Mouse (Mus musculus): Measurements from ENCODE around the gene 5730409E04Rik.

Gene 5730409E04Rik

DNA sequence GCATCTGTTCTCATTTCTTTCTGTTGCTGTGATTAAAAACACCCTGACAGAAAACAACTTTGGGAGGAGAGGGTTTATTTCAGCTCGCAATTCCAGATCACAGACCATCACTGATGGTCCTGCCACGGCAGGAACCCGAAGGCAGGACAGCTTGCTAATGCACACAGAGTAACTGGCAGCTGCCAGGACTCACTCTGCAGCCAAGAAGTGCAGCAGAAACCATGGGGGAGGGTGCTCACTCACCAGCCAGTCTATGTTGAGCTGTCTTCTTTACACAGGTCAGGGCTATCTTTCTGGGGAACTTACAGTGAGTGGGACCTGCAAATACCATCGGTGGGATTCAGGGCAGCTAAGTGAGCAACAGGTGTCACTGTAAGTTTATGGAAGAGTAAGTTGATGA is 27.8 kb downstream of the 5730409E04Rik start:
- no peak for DNase-seq (ENCODE audit: low spot score in 2 of 2)

DNA sequence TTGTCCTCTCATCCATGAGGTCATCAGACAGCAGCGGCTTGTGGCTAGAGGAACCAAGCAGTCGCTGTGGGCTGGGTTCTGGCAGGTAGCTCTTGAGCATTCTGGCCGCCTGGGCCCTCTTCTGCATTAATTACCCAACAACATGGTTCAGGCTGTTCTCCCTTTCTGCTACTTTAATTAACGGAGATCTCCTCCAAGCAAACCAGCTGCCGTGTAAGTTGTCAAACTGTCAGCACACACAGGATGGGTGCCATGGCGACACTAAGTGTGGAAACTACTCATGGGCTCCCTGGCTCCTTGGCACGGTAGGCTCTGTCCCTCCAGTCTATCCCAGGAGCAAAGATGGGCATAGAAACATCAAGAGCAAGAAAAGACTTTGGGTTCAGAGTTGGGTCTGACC is 29.7 kb downstream of the 5730409E04Rik start:
- no peak for DNase-seq (ENCODE audit: low spot score in 2 of 2)

DNA sequence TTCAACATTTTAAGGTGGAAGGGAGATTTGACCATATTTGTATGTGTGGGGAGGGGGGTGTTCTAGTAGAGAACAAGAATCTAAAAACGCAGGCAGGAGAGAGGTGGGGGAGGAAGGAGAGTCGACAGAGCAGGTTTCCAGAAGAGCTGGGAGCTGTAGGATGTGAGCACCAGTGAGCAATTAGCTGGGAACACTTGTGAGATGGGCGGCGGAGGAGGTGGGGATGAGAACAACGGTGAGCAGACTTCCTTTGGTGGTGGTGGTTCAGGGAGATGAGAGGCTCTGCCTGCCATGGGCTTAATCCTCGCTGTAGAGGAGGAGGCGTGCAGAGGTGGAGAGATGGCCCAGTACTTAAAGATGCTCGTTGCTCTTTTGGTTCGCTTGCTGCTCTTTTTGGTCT is 32.3 kb downstream of the 5730409E04Rik start:
- DNase-seq (ENCODE audit: low spot score in 2 of 2): peak; percentile 20 to 72

DNA sequence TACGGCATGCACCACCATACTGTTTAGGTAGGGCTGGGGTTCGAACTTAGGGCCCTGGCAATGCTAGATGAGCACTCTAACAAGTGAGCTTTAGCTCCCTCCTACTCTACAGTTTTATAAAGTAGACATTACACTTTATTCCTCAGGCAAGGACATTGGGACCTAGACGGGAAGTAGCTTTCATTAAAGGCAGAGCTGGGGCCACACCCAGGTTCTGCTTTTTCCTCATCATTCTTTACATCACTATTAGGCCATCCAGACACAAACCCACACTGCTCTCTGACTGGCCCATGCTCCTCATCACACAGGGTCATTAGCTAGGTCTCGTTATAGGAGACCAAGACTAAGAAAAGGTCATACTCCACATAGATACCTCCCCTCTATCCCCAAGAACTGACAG is 34.2 kb downstream of the 5730409E04Rik start:
- no peak for DNase-seq (ENCODE audit: low spot score in 2 of 2)

DNA sequence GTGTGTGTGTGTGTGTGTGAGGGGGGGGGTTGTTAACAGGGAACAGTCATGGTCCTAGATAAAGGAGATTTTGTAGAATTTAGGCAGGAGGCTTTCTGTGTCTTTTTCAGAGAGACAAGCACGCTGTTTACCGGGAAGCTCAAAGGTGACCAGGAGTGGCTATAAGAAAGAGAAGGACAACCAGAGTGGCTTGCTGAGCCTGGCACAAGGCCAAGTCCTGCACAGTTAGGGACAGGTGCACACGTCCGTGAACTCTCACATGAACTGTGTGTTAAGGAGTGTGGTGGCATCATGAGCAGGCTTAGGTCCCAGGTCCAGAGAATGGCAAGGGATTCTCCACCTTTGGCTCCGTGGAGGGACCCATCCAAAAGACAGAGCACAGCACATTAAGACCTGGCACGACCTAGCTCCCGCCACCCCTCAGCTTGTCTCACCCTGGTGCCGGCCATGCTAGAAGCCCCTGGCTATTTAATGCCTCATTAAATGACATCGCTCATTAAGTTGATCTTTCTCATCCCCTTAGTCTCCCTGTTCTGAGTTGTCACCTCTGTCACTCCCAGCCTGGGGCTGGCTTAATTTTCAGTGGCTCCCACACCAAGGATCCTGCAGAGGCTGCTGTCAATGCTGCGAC is 34.8 kb downstream of the 5730409E04Rik start:
- DNase-seq (ENCODE audit: low spot score in 2 of 2): no peak

DNA sequence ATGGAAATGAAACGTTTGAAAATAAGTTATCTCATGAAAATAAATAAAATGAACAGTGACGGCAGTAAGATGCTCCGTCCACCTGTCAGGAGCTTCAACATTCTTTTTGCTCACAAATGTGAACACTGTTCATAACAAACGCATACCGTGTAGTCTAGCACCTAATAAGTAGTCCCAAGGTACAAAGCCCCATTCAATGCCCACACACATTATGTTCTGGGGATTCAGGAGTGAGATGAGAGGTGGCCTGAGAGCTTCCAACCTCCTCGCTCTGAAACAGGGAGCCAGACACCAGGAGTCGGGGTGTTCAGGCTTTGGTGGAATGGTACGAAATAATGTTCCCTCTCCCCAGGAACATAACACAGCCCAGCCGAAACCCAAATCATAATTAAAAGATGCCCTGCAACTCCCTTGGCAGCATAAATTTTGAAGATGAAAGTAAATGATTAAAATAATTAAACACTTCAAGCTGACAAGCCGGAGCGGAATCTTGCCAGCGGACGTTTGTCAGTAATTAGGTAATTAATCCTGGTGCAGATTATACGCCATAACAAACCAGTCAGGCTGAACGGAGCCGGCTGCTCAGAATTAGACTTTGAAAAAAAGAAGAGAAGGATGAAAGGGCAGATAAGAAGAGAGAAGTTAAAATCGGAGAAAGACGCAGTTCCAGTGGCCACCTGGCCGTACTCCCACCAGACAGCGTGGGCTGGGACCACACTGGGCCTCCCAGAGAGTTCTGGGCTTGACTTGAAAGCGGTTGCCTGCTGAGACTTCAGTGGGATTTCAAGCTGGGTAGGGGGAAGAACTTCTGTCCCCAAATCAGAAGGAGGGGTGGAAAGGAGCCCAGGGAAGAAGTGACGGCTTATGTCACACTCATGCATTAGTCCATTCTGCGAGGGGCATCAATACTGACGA is 38.6 kb downstream of the 5730409E04Rik start:
- DNase-seq (ENCODE audit: low spot score in 2 of 2): no peak

DNA sequence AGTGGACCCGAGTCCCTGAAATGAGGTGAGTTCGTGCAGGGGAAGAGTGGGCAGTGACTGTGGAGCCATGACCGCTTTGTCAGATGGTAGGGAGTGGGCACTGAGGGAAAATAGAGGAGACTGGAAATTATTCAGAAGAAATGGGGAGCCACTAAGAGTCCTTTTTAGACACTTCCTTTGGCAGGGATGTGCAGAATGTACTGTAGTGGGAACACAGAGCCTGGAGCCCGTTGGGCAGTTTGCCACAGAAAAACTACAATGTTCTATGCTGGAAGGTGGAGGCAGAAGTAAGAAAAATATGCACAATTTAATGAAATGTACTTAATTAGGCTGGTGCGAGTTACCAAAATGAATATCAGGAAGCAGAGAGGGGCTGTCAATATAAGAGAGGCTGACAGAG is 43.5 kb downstream of the 5730409E04Rik start:
- DNase-seq (ENCODE audit: low spot score in 2 of 2): peak in 1 of 2 experiments; percentile 15

DNA sequence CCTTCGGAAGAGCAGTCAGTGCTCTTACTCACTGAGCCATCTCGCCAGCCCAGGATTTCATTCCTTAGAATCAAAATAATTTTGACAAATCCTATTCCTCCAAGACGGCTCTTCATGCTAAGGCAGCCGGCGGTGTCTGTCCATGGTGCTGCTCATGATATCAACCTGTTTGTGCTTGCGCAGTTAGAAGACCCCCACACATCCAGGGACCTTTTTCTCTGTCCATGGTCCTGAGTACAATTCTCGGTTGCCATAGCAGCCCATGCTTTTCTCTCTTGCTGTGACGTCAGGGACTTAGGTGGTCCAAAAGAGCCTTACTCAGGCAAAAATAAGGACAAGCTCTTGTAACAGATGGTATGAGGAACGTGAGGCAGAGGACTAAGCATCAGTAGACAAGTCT is 45.7 kb downstream of the 5730409E04Rik start:
- DNase-seq (ENCODE audit: low spot score in 2 of 2): no peak

DNA sequence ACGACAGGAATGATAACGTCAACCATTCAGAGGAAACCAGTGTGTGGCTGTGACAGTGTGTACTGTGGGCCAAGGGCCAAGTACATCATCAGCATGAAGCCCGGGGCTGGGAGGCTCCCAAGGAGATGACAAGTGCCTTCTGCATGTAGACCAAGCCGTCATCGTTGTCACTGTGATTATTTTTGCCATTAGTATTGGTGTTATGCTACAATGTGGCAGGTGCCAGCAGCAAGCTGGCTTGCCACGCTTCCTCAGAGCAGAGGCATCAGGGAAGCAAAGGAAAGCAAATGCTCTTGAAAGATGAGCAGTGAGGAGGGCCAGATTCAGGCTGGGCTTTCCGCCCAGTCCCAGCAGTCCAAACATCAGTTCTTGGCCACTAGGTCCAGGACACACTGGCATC is 51.6 kb downstream of the 5730409E04Rik start:
- DNase-seq (ENCODE audit: low spot score in 2 of 2): peak in 1 of 2 experiments; percentile 20
